Mouse (Mus musculus) hindbrain, embryonic 15.5 days (tissue): ENCODE measurements around the gene Tiam1. TPM values are rescaled to one million over a fixed set of nuclear protein-coding genes. Genes with fewer than 3 reads are reported as not detected.

Experiments used
- ATAC-seq: fragments of 200-750 bp; cut with Nextera tagmentation; 2 replicates; pipeline ENCODE4 v1.8.0; 2017; ENCODE audit warnings: low read depth, moderate number of reproducible peaks, moderate TSS enrichment; ENCODE audit not compliant: low FRiP score
- H3K27ac ChIP-seq: fragments of 300-500 bp; sonication (generic); replicated peaks from 2 replicates; pipeline ENCODE4 v1.5.1; 2015; ENCODE audit warnings: mild to moderate bottlenecking, inconsistent platforms
- H3K27me3 ChIP-seq: fragments of 300-500 bp; sonication (generic); 2 replicates; pipeline ENCODE4 v1.6.1; 2015; ENCODE audit warnings: control low read depth, inconsistent platforms
- H3K36me3 ChIP-seq: fragments of 300-500 bp; sonication (generic); 2 replicates; pipeline ENCODE4 v1.6.1; 2015; ENCODE audit warnings: control low read depth, inconsistent platforms
- H3K4me1 ChIP-seq: fragments of 300-500 bp; sonication (generic); replicated peaks from 2 replicates; pipeline ENCODE4 v1.6.1; 2015; ENCODE audit warnings: control low read depth, inconsistent platforms
- H3K4me2 ChIP-seq: fragments of 300-500 bp; sonication (generic); 2 replicates; pipeline ENCODE4 v1.6.1; 2015; ENCODE audit warnings: moderate library complexity, mild to moderate bottlenecking, inconsistent platforms
- H3K4me3 ChIP-seq: fragments of 300-500 bp; sonication (generic); 2 replicates; pipeline ENCODE4 v1.5.1; 2015; ENCODE audit warnings: mild to moderate bottlenecking, inconsistent platforms
- H3K9ac ChIP-seq: fragments of 300-500 bp; sonication (generic); 2 replicates; pipeline ENCODE4 v1.6.1; 2015; ENCODE audit warnings: inconsistent platforms
- H3K9me3 ChIP-seq: fragments of 300-500 bp; sonication (generic); 2 replicates; pipeline ENCODE4 v1.6.1; 2016; ENCODE audit warnings: control low read depth, inconsistent platforms
- WGBS: fragments of 180-500 bp; shearing (Covaris S2); methylation state at CpG from one replicate; pipeline ENCODE4 v1.1.7; 2015; 5-methylcytosine and 5-hydroxymethylcytosine counted together
- polyA plus RNA-seq: library from polyadenylated mRNA; unstranded; fragments of >200 nt; fragmentation: Nextera tagmentation; extraction: Ambion mirVana; gene quantifications from 2 replicates; pipeline ENCODE4 v1.2.1, GENCODE M21; 2015

Gene Tiam1
- polyA plus RNA-seq, 1 experiment from 2014 or later, result 23.8 TPM

- Histone ChIP-seq H3K4me3 (no peak overlapping the region), H3K27me3 (no peaks in the 10 kb centered on the region), H3K4me2 (no peak overlapping the region), H3K9me3 (no peaks in the 10 kb centered on the region), H3K9ac (no peak overlapping the region), H3K27ac (no peak overlapping the region), H3K36me3 (no peaks in the 10 kb centered on the region), H3K4me1 (peaks cover 12% of the 10 kb centered on the region)
- WGBS, result 87% methylated on average over 9 of the region's 9 CpGs
- no peak; the same call in 1 of the 2 replicates for ATAC-seq
Measured at GRCm38 (mm10) chr16:90014596-90014995, 129.0 kb downstream of the Tiam1 start.

GRCm38 (mm10) chr16:90011521-90012181 is 131.9 kb downstream of the Tiam1 start:
- H3K27ac ChIP-seq, result no peak overlapping the region
- H3K36me3 ChIP-seq, result no peaks in the 10 kb centered on the region
- no peaks in the 10 kb centered on the region for H3K27me3 ChIP-seq
- no peak overlapping the region for H3K4me3 ChIP-seq
- no peaks in the 10 kb centered on the region for H3K9me3 ChIP-seq
- WGBS, result 58% methylated on average over 32 of the region's 32 CpGs
- no peak overlapping the region for H3K9ac ChIP-seq
- peaks cover 15% of the 10 kb centered on the region for H3K4me1 ChIP-seq
- ATAC-seq, result peak; percentile 24; the same call in 1 of the 2 replicates
- H3K4me2 ChIP-seq, result no peak overlapping the region

- Histone ChIP-seq H3K4me3 (no peak overlapping the region), H3K4me2 (no peak overlapping the region), H3K27ac (no peak overlapping the region), H3K27me3 (no peaks in the 10 kb centered on the region), H3K36me3 (no peaks in the 10 kb centered on the region), H3K9ac (no peak overlapping the region), H3K4me1 (peaks cover 15% of the 10 kb centered on the region), H3K9me3 (no peaks in the 10 kb centered on the region)
- no peak for ATAC-seq
- 89% methylated on average over 6 of the region's 6 CpGs for WGBS
Measured at GRCm38 (mm10) chr16:90008504-90008903, 135.1 kb downstream of the Tiam1 start.

- no peak for ATAC-seq
- no peak overlapping the region for H3K4me2 ChIP-seq
- peaks cover 15% of the 10 kb centered on the region for H3K4me1 ChIP-seq
- H3K9me3 ChIP-seq, result no peaks in the 10 kb centered on the region
- WGBS, result 83% methylated on average over 13 of the region's 13 CpGs
- H3K9ac ChIP-seq, result no peak overlapping the region
- no peaks in the 10 kb centered on the region for H3K36me3 ChIP-seq
- H3K4me3 ChIP-seq, result no peak overlapping the region
- H3K27me3 ChIP-seq, result no peaks in the 10 kb centered on the region
- H3K27ac ChIP-seq, result no peak overlapping the region
Measured at GRCm38 (mm10) chr16:90007391-90007977, 136.1 kb downstream of the Tiam1 start.

GRCm38 (mm10) chr16:90003556-90003955 is 140.0 kb downstream of the Tiam1 start:
- no peak overlapping the region for H3K27ac ChIP-seq
- WGBS, result 94% methylated on average over 14 of the region's 14 CpGs
- no peak overlapping the region for H3K9ac ChIP-seq
- no peaks in the 10 kb centered on the region for H3K4me1 ChIP-seq
- no peaks in the 10 kb centered on the region for H3K9me3 ChIP-seq
- H3K36me3 ChIP-seq, result no peaks in the 10 kb centered on the region
- H3K4me2 ChIP-seq, result no peak overlapping the region
- ATAC-seq, result no peak
- no peak overlapping the region for H3K4me3 ChIP-seq
- H3K27me3 ChIP-seq, result no peaks in the 10 kb centered on the region

GRCm38 (mm10) chr16:89995155-89995554 is 148.4 kb downstream of the Tiam1 start:
- Histone ChIP-seq H3K9ac (no peak overlapping the region), H3K27ac (no peak overlapping the region), H3K27me3 (no peaks in the 10 kb centered on the region), H3K4me1 (no peaks in the 10 kb centered on the region), H3K36me3 (peaks cover 3% of the 10 kb centered on the region; the same call in 1 of the 2 replicates), H3K4me2 (no peak overlapping the region), H3K9me3 (no peaks in the 10 kb centered on the region), H3K4me3 (no peak overlapping the region)
- ATAC-seq, result no peak
- WGBS, result 60% methylated on average over 7 of the region's 7 CpGs

GRCm38 (mm10) chr16:89993991-89994825 is 149.4 kb downstream of the Tiam1 start:
- Histone ChIP-seq H3K4me3 (no peak overlapping the region), H3K4me1 (no peaks in the 10 kb centered on the region), H3K9ac (no peak overlapping the region), H3K27me3 (no peaks in the 10 kb centered on the region), H3K27ac (no peak overlapping the region), H3K4me2 (no peak overlapping the region), H3K9me3 (no peaks in the 10 kb centered on the region), H3K36me3 (peaks cover 3% of the 10 kb centered on the region; the same call in 1 of the 2 replicates)
- 81% methylated on average over 17 of the region's 17 CpGs for WGBS
- 0 out of 2 replicates have a peak, but pooled peaks have one; percentile 15 for ATAC-seq

- Histone ChIP-seq H3K27me3 (no peaks in the 10 kb centered on the region), H3K9me3 (no peaks in the 10 kb centered on the region), H3K27ac (no peak overlapping the region), H3K36me3 (peaks cover 3% of the 10 kb centered on the region; the same call in 1 of the 2 replicates), H3K9ac (no peak overlapping the region), H3K4me1 (no peaks in the 10 kb centered on the region), H3K4me2 (no peak overlapping the region), H3K4me3 (no peak overlapping the region)
- ATAC-seq, result no peak
- WGBS, result 90% methylated on average over 4 of the region's 4 CpGs
Measured at GRCm38 (mm10) chr16:89993506-89993905, 150.1 kb downstream of the Tiam1 start.

- ATAC-seq, result no peak
- 81% methylated on average over 12 of the region's 12 CpGs for WGBS
- Histone ChIP-seq H3K9me3 (no peaks in the 10 kb centered on the region), H3K4me3 (no peak overlapping the region), H3K4me1 (peaks cover under 1% of the 10 kb centered on the region), H3K9ac (no peak overlapping the region), H3K27me3 (no peaks in the 10 kb centered on the region), H3K27ac (no peak overlapping the region), H3K36me3 (peaks cover 3% of the 10 kb centered on the region; the same call in 1 of the 2 replicates), H3K4me2 (no peak overlapping the region)
Measured at GRCm38 (mm10) chr16:89991701-89992152, 151.8 kb downstream of the Tiam1 start.

- ATAC-seq, result no peak
- Histone ChIP-seq H3K4me2 (no peak overlapping the region), H3K27ac (no peak overlapping the region), H3K4me3 (no peak overlapping the region), H3K27me3 (no peaks in the 10 kb centered on the region), H3K36me3 (no peaks in the 10 kb centered on the region), H3K4me1 (peaks cover 10% of the 10 kb centered on the region), H3K9ac (no peak overlapping the region), H3K9me3 (no peaks in the 10 kb centered on the region)
- WGBS, result 88% methylated on average over 5 of the region's 5 CpGs
Measured at GRCm38 (mm10) chr16:89990288-89990955, 153.1 kb downstream of the Tiam1 start.

GRCm38 (mm10) chr16:89989816-89990215 is 153.8 kb downstream of the Tiam1 start:
- no peaks in the 10 kb centered on the region for H3K36me3 ChIP-seq
- H3K9ac ChIP-seq, result no peak overlapping the region
- H3K4me2 ChIP-seq, result no peak overlapping the region
- H3K27ac ChIP-seq, result no peak overlapping the region
- ATAC-seq, result no peak
- H3K4me1 ChIP-seq, result peaks cover 10% of the 10 kb centered on the region
- WGBS, result 87% methylated on average over 10 of the region's 10 CpGs
- no peak overlapping the region for H3K4me3 ChIP-seq
- no peaks in the 10 kb centered on the region for H3K9me3 ChIP-seq
- H3K27me3 ChIP-seq, result no peaks in the 10 kb centered on the region
